Mouse (Mus musculus) spleen, adult 2 months (tissue): ENCODE measurements around the gene Clint1.

Experiments
- CTCF ChIP-seq: fragments of 200-500 bp; IDR thresholded peaks from 2 replicates; pipeline ENCODE4 v1.5.1; 2011; ENCODE audit warnings: mild to moderate bottlenecking, inconsistent platforms; ENCODE audit not compliant: insufficient read depth, insufficient read length, insufficient replicate concordance; ENCODE audit errors: extremely low read depth
- POLR2A ChIP-seq: fragments of 200-500 bp; IDR thresholded peaks from 2 replicates; pipeline ENCODE4 v1.6.1; 2011; ENCODE audit warnings: low read depth, low read length, inconsistent platforms

DNA sequence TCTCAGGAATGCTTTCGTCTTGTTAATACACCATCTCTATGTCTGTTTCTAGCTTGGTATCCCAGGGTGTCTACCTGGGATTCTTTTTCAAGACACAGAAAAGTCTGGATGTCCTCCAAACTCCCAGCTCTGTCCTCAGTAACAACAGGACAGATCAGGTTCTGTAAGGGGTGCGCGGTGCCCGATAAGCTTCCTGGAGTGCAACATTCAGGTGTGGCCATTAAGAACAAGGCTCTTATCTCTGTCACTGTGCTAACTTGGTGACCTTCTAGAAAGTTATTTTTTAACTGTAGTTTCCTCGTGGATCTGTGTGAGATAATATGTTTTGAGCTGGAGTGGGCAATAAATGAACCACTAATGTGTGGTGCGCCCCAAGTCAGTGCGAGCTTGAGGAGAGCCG, 41.0 kb upstream of the Clint1 start:
- TF ChIP-seq POLR2A (no peak), CTCF (no peak)
